In the genomic region with DNA sequence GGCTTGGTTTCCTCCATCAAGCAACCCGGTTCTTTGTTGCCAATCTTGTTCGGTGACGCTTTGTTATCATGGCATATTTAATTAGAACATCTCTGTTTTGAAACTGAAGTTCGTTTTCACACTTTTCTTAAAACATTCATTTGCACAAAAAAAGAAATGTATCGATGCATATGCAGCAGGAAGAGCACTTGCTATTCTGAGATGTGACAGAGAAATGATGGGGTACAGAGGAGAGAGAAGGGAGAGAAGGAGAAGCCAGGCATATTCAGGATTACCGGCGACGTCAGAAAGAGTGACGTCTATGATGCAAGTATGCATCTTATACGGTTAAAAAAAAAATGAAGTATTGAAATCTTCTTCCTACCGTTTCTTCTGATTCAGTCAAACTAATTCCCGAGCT, we compare ENCODE assay signal across 20 mouse cellular contexts. TPM values are rescaled to one million over a fixed set of nuclear protein-coding genes. Genes with fewer than 3 reads are reported as not detected.
A peak's percentile ranks its signal among the peaks of the same experiment; 100 is the strongest.
DNase-seq lines count a peak whose midpoint lies in the region; ATAC-seq and TF ChIP-seq lines count a peak whose summit lies in the region.
"Had no signal": no experiment of that assay in that cellular context is flagged by ENCODE, and none has a peak within 500 bp of the region (broad histone marks: within the 10 kb centered on the region; RNA-seq: fewer than 3 reads in every experiment).

No protein-coding gene starts in this region.

- H3K27ac ChIP-seq in left cerebral cortex, adult 2 months = peak overlapping the region; percentile 79
- peak overlapping the region; percentile 77 for H3K27ac ChIP-seq in cortical plate, adult 2 months (ENCODE audit: insufficient read depth, low read length)
- H3K27ac ChIP-seq: embryonic facial prominence, embryonic 12.5 days; heart, embryonic 10.5 days; heart, embryonic 15.5 days had no signal

- TF ChIP-seq CTCF in left cerebral cortex, adult 2 months (IDR thresholded peaks at IDR 0.05) = no peak
- TF ChIP-seq CTCF in cortical plate, adult 2 months (IDR thresholded peaks at IDR 0.05; ENCODE audit: extremely low read depth, insufficient read depth, low read length) = no peak

- TF ChIP-seq POLR2A in cortical plate, adult 2 months (IDR thresholded peaks at IDR 0.05; ENCODE audit: extremely low read depth, insufficient read depth, low read length) = no peak

- ATAC-seq in frontal cortex, adult (ENCODE audit: low TSS enrichment) = peak; percentile 55
- ATAC-seq: forebrain, embryonic 16.5 days; hindbrain, embryonic 16.5 days had no signal

- no peak for DNase-seq in frontal cortex, postnatal 10 days (ENCODE audit: low spot score in 2 of 2)
- DNase-seq in left cerebral cortex, adult 2 months (ENCODE audit: extremely low spot score in 1 of 2, low spot score in 2 of 2) = no peak
- DNase-seq in left cerebral cortex, postnatal 10 days (ENCODE audit: extremely low spot score in 1 of 2, low spot score in 2 of 2) = no peak
- DNase-seq in brain, adult 2 months (ENCODE audit: low read depth, low spot score) = peak; percentile 64
- DNase-seq in urinary bladder, adult 2 months (ENCODE audit: low spot score) = no peak
- DNase-seq: adrenal gland, adult 8-10 months; adrenal gland, postnatal 36 days; cerebellum, adult 11 months; cerebellum, adult 8-10 months; gastrocnemius, postnatal 36 days; heart, adult 18-20 months; heart, postnatal 14 days; kidney, adult 11 months had no signal

- intact Hi-C loops in left cerebral cortex, adult 2 months (cut with DNase I) = loop anchor here (1.0 kb wide), 1 partner anchor 35 kb away; no protein-coding TSS in a partner anchor
- intact Hi-C loops in left cerebral cortex, postnatal 10 days (cut with DNase I) = loop anchor here (5.0 kb wide), 1 partner anchor 33 kb away; no protein-coding TSS in a partner anchor

- H3K4me3 ChIP-seq in left cerebral cortex, adult 2 months = no peak overlapping the region
- H3K4me3 ChIP-seq in cortical plate, adult 2 months (ENCODE audit: insufficient read depth, low read length) = no peak overlapping the region
- H3K4me3 ChIP-seq: embryonic facial prominence, embryonic 12.5 days; heart, embryonic 10.5 days; heart, embryonic 15.5 days had no signal

- peaks cover 4% of the 10 kb centered on the region for H3K4me1 ChIP-seq in cortical plate, adult 2 months (ENCODE audit: control insufficient read depth, insufficient read depth, low read length)

RNA-seq across cellular contexts. Expression of gene Trim9, which starts 21.9 kb away (rescaled TPM):
- 100 to 1,000 TPM; 386 to 451 TPM for total RNA-seq in left cerebral cortex, adult 2 months (2021)
- total RNA-seq in left cerebral cortex, postnatal 10 days (2021) = 100 to 1,000 TPM; 336 to 347 TPM
- 202 and 211 TPM in 2 replicates for polyA plus RNA-seq in cortical plate, adult 2 months (2012; rRNA removed)
- 0.06 and 0.10 TPM in 2 replicates for polyA plus RNA-seq in urinary bladder, adult 2 months (2012; rRNA removed)
- total RNA-seq: heart, adult 18-20 months had no signal
